Mouse (Mus musculus) CH12.LX (cell line): ENCODE results near the gene Scmh1. TPM values are rescaled to one million over a fixed set of nuclear protein-coding genes. Genes with fewer than 3 reads are reported as not detected.

Source experiments
- DNase-seq: peaks from one replicate; pipeline ENCODE4 v3.0.0-alpha.2; 2013; ENCODE audit errors: extremely low read depth
- H3K27ac ChIP-seq: 2 replicates; pipeline ENCODE4 v1.5.1; 2012; ENCODE audit warnings: low read depth, mild to moderate bottlenecking, control low read depth, moderate library complexity; ENCODE audit not compliant: insufficient read depth
- H3K27me3 ChIP-seq: replicated peaks from 2 replicates; pipeline ENCODE3; 2012; ENCODE audit warnings: inconsistent platforms
- H3K36me3 ChIP-seq, 2 experiments: replicated peaks in 1 of 2; 2 replicates each; pipeline versions ENCODE3 to v1.6.1; 2012; ENCODE audit warnings: inconsistent platforms in 1 of 2, low read length in 1 of 2, mild to moderate bottlenecking in 1 of 2, mixed read lengths in 1 of 2, moderate library complexity in 1 of 2; ENCODE audit not compliant: control insufficient read depth in 1 of 2, insufficient read depth in 1 of 2
- H3K4me1 ChIP-seq, 2 experiments: 2 replicates each; pipeline ENCODE4 v1.6.1; 2012; ENCODE audit warnings: inconsistent platforms in 1 of 2, moderate library complexity in 1 of 2; ENCODE audit not compliant: insufficient read depth in 2 of 2, control insufficient read depth in 1 of 2
- H3K4me2 ChIP-seq: 2 replicates; pipeline ENCODE4 v1.6.1; 2012; ENCODE audit warnings: low read depth, mild to moderate bottlenecking, control low read depth; ENCODE audit not compliant: poor library complexity, insufficient read depth, severe bottlenecking
- H3K4me3 ChIP-seq, 3 experiments: fragments of 150-350 bp in 1 of 3; sonication (generic) in 1 of 3; replicated peaks in 1 of 3; 2 replicates each; pipeline versions ENCODE3 to v1.5.1; 2011 to 2012; ENCODE audit warnings: low read depth in 2 of 3, low read length in 2 of 3, mild to moderate bottlenecking in 2 of 3, moderate library complexity in 2 of 3, control low read depth in 1 of 3, improper control_type of control experiment in 1 of 3, inconsistent platforms in 1 of 3, mixed read lengths in 1 of 3; ENCODE audit not compliant: poor library complexity in 1 of 3
- H3K79me2 ChIP-seq: replicated peaks from 2 replicates; pipeline ENCODE4 v1.6.1; 2012; ENCODE audit warnings: mild to moderate bottlenecking, moderate library complexity; ENCODE audit not compliant: control insufficient read depth, poor library complexity, insufficient read depth, severe bottlenecking; ENCODE audit errors: extremely low read depth
- H3K9ac ChIP-seq: 2 replicates; pipeline ENCODE4 v1.6.1; 2012; ENCODE audit warnings: low read depth, mild to moderate bottlenecking, control low read depth, moderate library complexity; ENCODE audit not compliant: insufficient read depth
- H3K9me3 ChIP-seq: replicated peaks from 2 replicates; pipeline ENCODE3; 2012; ENCODE audit warnings: low read length, inconsistent platforms, mixed read lengths
- BHLHE40 ChIP-seq: IDR thresholded peaks from 2 replicates; pipeline ENCODE4 v1.6.1; 2011; ENCODE audit warnings: mild to moderate bottlenecking, low read depth, low read length, improper control_type of control experiment
- CHD1 ChIP-seq: IDR thresholded peaks from 2 replicates; pipeline ENCODE4 v1.6.1; 2012; ENCODE audit warnings: low read depth, low read length, improper control_type of control experiment, inconsistent platforms
- E2F4 ChIP-seq: IDR thresholded peaks from 2 replicates; pipeline ENCODE4 v1.6.1; 2011; ENCODE audit warnings: low read depth, low read length, improper control_type of control experiment; ENCODE audit not compliant: insufficient replicate concordance
- ELF1 ChIP-seq: IDR thresholded peaks from 2 replicates; pipeline ENCODE4 v1.6.1; 2014; ENCODE audit warnings: low read depth, mild to moderate bottlenecking, inconsistent platforms, low read length, improper control_type of control experiment
- ETS1 ChIP-seq: conservative IDR thresholded peaks from 2 replicates; pipeline ENCODE4 v1.6.1; 2012; ENCODE audit warnings: low read depth, mild to moderate bottlenecking, inconsistent platforms, low read length, improper control_type of control experiment, moderate library complexity
- GABPA ChIP-seq: IDR thresholded peaks from 2 replicates; pipeline ENCODE4 v1.6.1; 2012; ENCODE audit warnings: low read depth, low read length, improper control_type of control experiment, inconsistent platforms; ENCODE audit not compliant: insufficient replicate concordance
- HCFC1 ChIP-seq: IDR thresholded peaks from 2 replicates; pipeline ENCODE4 v1.6.1; 2012; ENCODE audit warnings: low read depth, mild to moderate bottlenecking, inconsistent platforms, low read length, improper control_type of control experiment
- IRF4 ChIP-seq: IDR thresholded peaks from 2 replicates; pipeline ENCODE4 v1.6.1; 2014; ENCODE audit warnings: low read depth, mild to moderate bottlenecking, inconsistent platforms, low read length, improper control_type of control experiment
- JUN ChIP-seq: IDR thresholded peaks from 2 replicates; pipeline ENCODE4 v1.6.1; 2011; ENCODE audit warnings: low read depth, mild to moderate bottlenecking, low read length, improper control_type of control experiment, moderate library complexity; ENCODE audit not compliant: insufficient read depth
- KAT2A ChIP-seq: IDR thresholded peaks from 2 replicates; pipeline ENCODE4 v1.6.1; 2012; ENCODE audit warnings: low read length, improper control_type of control experiment, inconsistent platforms; ENCODE audit not compliant: insufficient replicate concordance
- MAX ChIP-seq: IDR thresholded peaks from 2 replicates; pipeline ENCODE4 v1.6.1; 2011; ENCODE audit warnings: low read length, improper control_type of control experiment
- MAZ ChIP-seq: IDR thresholded peaks from 2 replicates; pipeline ENCODE4 v1.6.1; 2012; ENCODE audit warnings: low read depth, mild to moderate bottlenecking, inconsistent platforms, low read length, improper control_type of control experiment, moderate library complexity
- MEF2A ChIP-seq: IDR thresholded peaks from 2 replicates; pipeline ENCODE4 v1.6.1; 2014; ENCODE audit warnings: low read depth, mild to moderate bottlenecking, inconsistent platforms, low read length, improper control_type of control experiment, borderline replicate concordance
- MXI1 ChIP-seq: IDR thresholded peaks from 2 replicates; pipeline ENCODE4 v1.6.1; 2011; ENCODE audit warnings: mild to moderate bottlenecking, low read depth, low read length, improper control_type of control experiment
- PAX5 ChIP-seq: IDR thresholded peaks from 2 replicates; pipeline ENCODE4 v1.6.1; 2012; ENCODE audit warnings: low read length, inconsistent platforms, mixed read lengths
- POLR2AphosphoS2 ChIP-seq: IDR thresholded peaks from 2 replicates; pipeline ENCODE4 v1.6.1; 2011; ENCODE audit warnings: low read depth, low read length, improper control_type of control experiment
- RAD21 ChIP-seq: IDR thresholded peaks from 2 replicates; pipeline ENCODE4 v1.6.1; 2011; ENCODE audit warnings: low read depth, mild to moderate bottlenecking, low read length, improper control_type of control experiment, moderate library complexity
- SMC3 ChIP-seq: IDR thresholded peaks from 2 replicates; pipeline ENCODE4 v1.6.1; 2011; ENCODE audit warnings: low read depth, low read length, improper control_type of control experiment
- TCF12 ChIP-seq: IDR thresholded peaks from 2 replicates; pipeline ENCODE4 v1.6.1; 2014; ENCODE audit warnings: low read depth, mild to moderate bottlenecking, inconsistent platforms, low read length, improper control_type of control experiment
- UBTF ChIP-seq: IDR thresholded peaks from 2 replicates; pipeline ENCODE4 v1.6.1; 2012; ENCODE audit warnings: low read depth, mild to moderate bottlenecking, inconsistent platforms, low read length, improper control_type of control experiment, moderate library complexity
- USF2 ChIP-seq: conservative IDR thresholded peaks from 2 replicates; pipeline ENCODE4 v1.6.1; 2011; ENCODE audit warnings: low read depth, low read length, improper control_type of control experiment
- ZKSCAN1 ChIP-seq: IDR thresholded peaks from 2 replicates; pipeline ENCODE4 v1.6.1; 2012; ENCODE audit warnings: low read depth, inconsistent platforms, low read length, improper control_type of control experiment, borderline replicate concordance
- ZNF384 ChIP-seq: IDR thresholded peaks from 2 replicates; pipeline ENCODE4 v1.6.1; 2012; ENCODE audit warnings: low read depth, low read length, improper control_type of control experiment, inconsistent platforms
- dilution Hi-C: fragments of 300-500 bp; cut with MboI; formaldehyde crosslinking; loops from 2 replicates; pipeline ENCODE4 v1.14.3; 2020; ENCODE audit warnings: low sequenced_read_pairs; ENCODE audit not compliant: extremely low pct_unique_long_range_greater_than_20kb, extremely low pct_ligation_motif_present
- in situ Hi-C: fragments of 300-500 bp; cut with MboI; formaldehyde crosslinking; loops from 3 replicates; pipeline ENCODE4 v1.14.3; 2019; ENCODE audit warnings: low sequenced_read_pairs, low pct_ligation_motif_present, low pct_unique_long_range_greater_than_20kb, mixed read lengths
- polyA plus RNA-seq: library from polyadenylated mRNA; unstranded; fragments of >175 nt; gene quantifications from 2 replicates; pipeline ENCODE4 v1.2.1, GENCODE M21; 2012; ENCODE audit warnings: low read depth; ENCODE audit not compliant: insufficient read length
- total RNA-seq, 2 experiments: library from RNA; depleted of rRNA; stranded (reverse); fragments of 300-350 nt in 1 of 2; fragments of >200 nt in 1 of 2; gene quantifications; 2 replicates each; pipeline ENCODE4 v1.2.3; 2012 to 2014

Scmh1 gene
- total and polyA plus RNA-seq, 3 experiments: 3.2 to 24.0 (median 3.5) TPM

GRCm38 (mm10) chr4:120404247-120404646 lies 834 bp upstream of the Scmh1 start:
- no peak overlapping the region for H3K27ac ChIP-seq
- H3K4me2 ChIP-seq: peak overlapping the region; percentile 60; the same call in 1 of the 2 replicates
- peaks cover 0 to 25% of the 10 kb centered on the region in 2 experiments; a peak in 2 of 4 replicates for H3K4me1 ChIP-seq
- H3K36me3 ChIP-seq: no peaks in the 10 kb centered on the region
- peaks cover 4% of the 10 kb centered on the region; the same call in 1 of the 2 replicates for H3K79me2 ChIP-seq
- H3K9me3 ChIP-seq: no peaks in the 10 kb centered on the region
- peaks cover 8% of the 10 kb centered on the region for H3K27me3 ChIP-seq
- H3K4me3 ChIP-seq: peak overlapping the region in 2 of 3 experiments; percentile 48 to 85
- no peak for DNase-seq
- TF ChIP-seq RAD21 (no peak), MAZ (no peak), MXI1 (no peak), BHLHE40 (no peak), USF2 (no peak), KAT2A (no peak), POLR2AphosphoS2 (no peak), ELF1 (no peak), UBTF (no peak)
- TF ChIP-seq, all 38 proteins: peak for 0
- no peak overlapping the region for H3K9ac ChIP-seq
- in situ Hi-C loops: no loop called here
- dilution Hi-C loops: no loop called here

GRCm38 (mm10) chr4:120404778-120405143 lies 320 bp upstream of the Scmh1 start:
- Histone ChIP-seq H3K27ac (no peak overlapping the region), H3K4me1 (peaks cover 0 to 25% of the 10 kb centered on the region in 2 experiments; a peak in 2 of 4 replicates)

GRCm38 (mm10) chr4:120405806-120406638 lies 941 bp downstream of the Scmh1 start:
- Histone ChIP-seq H3K27ac (no peak overlapping the region), H3K79me2 (peaks cover 4% of the 10 kb centered on the region; the same call in 1 of the 2 replicates), H3K9me3 (no peaks in the 10 kb centered on the region), H3K4me2 (peak overlapping the region; percentile 99), H3K27me3 (peaks cover 5% of the 10 kb centered on the region), H3K4me3 (peak overlapping the region; percentile 57 to 85 (median 69)), H3K36me3 (no peaks in the 10 kb centered on the region), H3K4me1 (peaks cover 0 to 25% of the 10 kb centered on the region in 2 experiments; a peak in 2 of 4 replicates), H3K9ac (peak overlapping the region; percentile 82)
- dilution Hi-C loops: no loop called here
- in situ Hi-C loops: no loop called here
- TF ChIP-seq HCFC1 (no peak), ETS1 (no peak), IRF4 (no peak), GABPA (no peak), ZKSCAN1 (no peak), ELF1 (no peak), CHD1 (no peak), BHLHE40 (no peak), MAZ (no peak), E2F4 (no peak), SMC3 (no peak), PAX5 (no peak), JUN (no peak), MEF2A (no peak), TCF12 (no peak), USF2 (no peak)
- DNase-seq: peak; percentile 28

More at GRCm38 (mm10) chr4:120404778-120405143, 320 bp upstream of the Scmh1 start:
- peak overlapping the region; percentile 21 to 85 (median 48) for H3K4me3 ChIP-seq
- peak overlapping the region; percentile 60 for H3K4me2 ChIP-seq
- H3K36me3 ChIP-seq: no peaks in the 10 kb centered on the region
- H3K79me2 ChIP-seq: peaks cover 4% of the 10 kb centered on the region; the same call in 1 of the 2 replicates
- DNase-seq: peak; percentile 31
- peaks cover 8% of the 10 kb centered on the region for H3K27me3 ChIP-seq
- in situ Hi-C loops: no loop called here
- H3K9me3 ChIP-seq: no peaks in the 10 kb centered on the region
- H3K9ac ChIP-seq: peak overlapping the region; percentile 82
- dilution Hi-C loops: no loop called here
- TF ChIP-seq MAX (0 out of 2 replicates have a peak, but pooled peaks have one; percentile 15), ZNF384 (peak; percentile 94), POLR2AphosphoS2 (no peak)
